Mouse (Mus musculus): ENCODE data around the gene Flt3.

Flt3 gene

DNA sequence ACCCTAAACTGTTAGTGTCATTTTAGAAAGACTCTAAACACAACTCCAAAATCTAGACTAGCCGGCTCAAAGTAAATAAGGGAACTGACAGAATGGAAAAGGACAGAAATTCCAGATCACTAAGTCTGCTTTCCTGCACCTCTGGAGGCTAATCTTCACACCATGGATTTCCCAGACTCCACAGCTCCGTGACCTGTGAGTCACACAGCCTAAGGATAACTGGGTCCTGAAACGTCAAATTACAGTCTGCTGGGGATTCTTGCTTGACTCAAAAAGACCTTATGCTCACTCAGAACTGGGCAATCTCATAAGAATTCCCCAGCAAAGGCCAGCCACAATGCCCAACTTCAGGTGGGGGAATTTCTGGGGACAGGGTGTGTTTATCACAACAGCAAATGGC, 44.5 kb downstream of the Flt3 start:
- intact Hi-C loops (cut with DNase I): no loop called here

DNA sequence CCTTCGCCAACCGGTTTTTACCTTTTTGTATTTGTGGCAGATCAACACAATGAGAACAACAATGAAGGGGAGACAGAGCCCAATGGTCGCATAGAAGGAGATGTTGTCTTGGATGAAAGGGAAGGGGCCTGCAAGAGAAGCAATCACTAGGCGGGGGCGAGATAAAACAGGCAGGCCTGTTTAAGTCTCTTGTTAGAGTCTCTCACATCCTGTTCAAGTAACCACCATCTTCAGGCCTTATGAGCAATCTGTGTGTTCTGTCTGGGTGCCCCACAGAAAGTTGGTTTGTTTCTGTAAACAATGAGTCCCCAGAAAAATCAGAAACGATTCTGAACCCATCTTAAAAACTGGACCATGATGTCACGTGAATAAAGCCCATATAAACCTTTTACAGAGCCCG, 45.3 kb downstream of the Flt3 start:
- intact Hi-C loops (cut with DNase I): no loop called here

DNA sequence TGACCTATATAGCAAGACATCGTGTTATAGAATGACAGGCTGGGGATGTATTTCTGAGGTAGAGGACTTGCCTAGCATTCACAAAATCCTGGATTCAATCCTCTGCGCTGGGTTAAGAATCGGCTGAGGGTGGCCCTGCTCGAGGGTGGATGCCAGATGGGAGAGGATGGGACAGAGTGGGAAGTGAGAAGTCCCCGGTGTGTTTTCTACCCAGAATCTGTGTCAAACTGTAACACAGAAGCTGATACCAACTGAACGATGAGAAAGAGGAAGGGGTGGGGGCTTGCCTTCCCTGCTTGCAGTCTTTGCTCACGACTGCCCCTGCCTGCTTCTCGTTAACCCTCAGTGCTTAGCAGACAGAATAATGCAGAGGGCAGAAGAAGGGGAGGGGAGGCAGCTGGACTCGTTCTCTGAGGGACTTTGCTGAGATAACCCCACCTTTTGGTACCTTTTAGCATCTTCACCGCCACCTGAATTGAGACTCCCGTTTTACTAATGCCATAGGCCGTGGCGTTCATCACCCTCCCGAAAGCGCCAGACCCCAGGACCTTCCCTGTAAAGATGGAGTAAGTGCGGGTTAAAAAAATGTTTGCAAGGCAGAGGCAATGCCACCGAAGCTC, 46.0 kb downstream of the Flt3 start:
- intact Hi-C loops (cut with DNase I): no loop called here

DNA sequence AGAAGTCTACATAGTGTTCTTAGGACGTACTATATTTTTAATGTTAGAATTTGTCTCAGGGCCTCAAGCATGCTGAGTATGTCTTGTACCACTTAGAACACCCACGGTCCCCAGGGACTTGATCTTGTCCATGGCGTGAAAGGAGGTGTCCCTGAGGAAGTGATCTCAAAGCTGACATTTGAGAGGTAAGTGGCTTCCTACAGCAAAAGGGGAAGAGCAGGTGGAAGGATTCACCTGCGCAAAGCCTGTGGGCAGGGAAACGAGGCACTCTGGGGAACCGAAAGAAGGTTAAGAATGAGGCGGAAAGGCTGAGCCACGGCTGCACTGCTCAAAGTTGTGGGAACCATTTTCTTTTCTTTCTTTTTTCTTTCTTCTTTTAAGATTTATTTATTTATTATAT, 48.4 kb downstream of the Flt3 start:
- intact Hi-C loops (cut with DNase I): no loop called here

DNA sequence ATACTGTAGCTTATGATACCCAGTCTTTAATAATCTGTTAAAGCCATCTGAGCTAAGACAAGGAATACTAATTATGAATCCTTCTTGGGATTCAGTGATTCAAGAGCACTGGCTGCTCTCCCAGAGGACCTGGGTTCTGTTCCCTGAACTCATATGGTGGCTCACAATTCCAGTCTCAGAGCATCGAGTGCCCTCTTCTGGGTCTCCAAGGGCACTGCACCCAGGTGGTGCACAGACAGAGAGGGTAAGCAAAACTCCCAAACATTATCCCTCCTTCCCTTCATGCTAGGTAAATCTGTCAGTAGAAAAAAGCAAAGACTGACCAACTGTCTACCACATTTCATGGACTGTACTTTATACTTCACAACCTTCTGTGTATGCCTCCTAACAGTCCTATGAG, 54.3 kb downstream of the Flt3 start:
- intact Hi-C loops (cut with DNase I): no loop called here

DNA sequence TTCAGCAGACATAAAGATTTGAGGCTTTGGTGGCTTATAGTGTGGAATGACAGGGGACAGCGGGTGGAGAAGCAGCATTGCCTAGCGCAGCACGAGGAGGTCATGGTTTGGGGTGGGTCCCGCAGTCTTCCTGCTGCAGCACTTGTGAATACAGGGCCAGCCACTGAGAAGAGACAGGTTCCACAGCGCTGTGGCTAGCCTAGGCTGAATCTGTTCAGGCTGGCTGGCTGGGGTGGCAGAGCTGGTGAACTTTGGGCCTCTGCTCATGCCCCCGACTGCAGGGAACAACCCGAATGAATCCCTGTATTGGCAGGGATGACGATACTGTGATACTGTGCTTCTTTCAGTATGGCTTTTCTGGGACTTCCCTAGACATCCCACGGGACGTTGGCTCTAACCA, 56.4 kb downstream of the Flt3 start:
- intact Hi-C loops (cut with DNase I): no loop called here

DNA sequence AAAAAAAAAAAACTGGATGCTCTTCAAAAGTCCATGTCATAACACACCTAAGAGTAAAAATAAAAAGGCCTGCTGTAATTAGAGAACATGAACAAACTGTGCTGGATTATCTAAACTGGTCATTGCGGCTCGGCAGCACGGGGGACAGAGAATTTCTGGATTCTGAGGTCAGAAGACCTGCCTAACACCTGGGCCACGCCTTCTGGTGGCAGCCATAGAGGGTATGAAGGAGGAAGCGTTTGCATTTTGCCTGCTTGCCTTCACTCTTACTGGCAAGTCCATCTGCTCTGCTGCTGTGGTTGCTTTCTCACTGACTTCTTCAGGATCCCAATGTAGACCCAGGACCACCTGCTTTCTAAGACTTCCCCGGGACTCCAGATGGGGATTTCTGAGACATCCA, 57.4 kb downstream of the Flt3 start:
- intact Hi-C loops (cut with DNase I): no loop called here

DNA sequence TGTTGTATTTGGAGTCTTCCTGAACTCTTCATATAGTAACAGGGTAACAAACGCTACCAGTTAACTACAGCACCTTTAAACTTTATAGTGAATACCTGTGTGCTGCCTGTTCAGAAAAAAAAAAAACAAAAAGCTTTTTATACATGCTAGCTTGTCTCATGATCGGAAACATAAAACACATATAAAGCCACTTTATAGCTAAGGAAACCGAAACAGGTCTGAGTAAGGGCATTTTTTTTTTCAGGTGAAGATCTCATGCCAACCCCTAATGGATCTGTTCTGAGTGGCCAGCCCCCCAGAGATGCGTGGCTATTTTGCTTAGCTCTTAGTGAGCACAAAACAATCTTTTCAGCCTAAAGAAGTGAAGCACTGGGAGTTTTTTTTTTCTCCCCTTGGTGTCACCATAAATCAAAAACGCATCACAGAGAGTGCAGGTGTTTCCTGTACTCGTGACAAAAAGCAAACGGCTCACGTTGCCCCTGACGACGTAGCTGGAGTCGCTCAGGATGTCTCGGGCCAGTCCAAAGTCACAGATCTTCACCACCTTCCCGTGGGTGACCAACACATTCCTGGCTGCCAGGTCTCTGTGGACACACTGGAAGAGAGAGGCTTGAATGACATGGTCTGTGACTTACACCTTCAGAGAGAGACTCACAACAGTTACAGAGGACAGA, 59.4 kb downstream of the Flt3 start:
- intact Hi-C loops (cut with DNase I): no loop called here

DNA sequence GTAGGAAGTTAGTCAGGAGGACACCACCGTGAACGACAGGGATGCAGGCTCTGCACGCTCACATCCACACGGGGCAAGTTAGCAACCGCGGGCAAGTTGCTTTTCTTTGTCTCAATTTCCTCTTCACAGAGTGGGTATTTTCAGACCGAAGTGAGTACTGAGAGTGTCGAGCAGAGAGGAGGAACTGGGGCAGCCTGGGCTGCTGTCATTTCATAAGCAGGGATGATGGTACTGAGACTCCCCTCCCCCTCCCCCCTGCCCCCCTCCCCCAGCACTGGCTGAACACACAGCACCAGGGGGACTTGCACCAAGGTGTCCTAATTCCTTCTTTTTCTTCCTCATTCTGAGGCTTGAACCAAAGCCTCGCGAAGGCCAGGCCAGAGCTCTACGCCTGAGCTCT, 60.7 kb downstream of the Flt3 start:
- intact Hi-C loops (cut with DNase I): no loop called here

DNA sequence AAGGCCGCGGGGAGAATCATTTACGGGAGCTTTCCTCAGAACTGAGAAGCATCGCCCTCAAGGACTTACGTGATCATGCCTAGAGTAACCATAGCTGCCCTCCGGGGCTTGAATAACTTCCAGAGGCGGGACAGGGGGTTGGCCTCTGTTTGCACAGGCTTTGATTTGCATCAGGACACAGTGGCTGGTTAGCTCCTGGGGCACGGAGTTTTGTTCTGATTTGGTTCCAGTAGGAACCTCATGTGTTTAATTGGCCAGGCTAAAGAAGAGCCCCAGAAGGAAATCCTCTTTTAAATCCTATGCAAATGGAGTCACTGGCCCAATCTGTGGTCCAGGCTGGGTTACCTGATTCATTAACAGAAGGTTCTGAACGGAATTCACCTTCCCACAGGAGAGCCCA, 61.3 kb downstream of the Flt3 start:
- intact Hi-C loops (cut with DNase I): no loop called here

DNA sequence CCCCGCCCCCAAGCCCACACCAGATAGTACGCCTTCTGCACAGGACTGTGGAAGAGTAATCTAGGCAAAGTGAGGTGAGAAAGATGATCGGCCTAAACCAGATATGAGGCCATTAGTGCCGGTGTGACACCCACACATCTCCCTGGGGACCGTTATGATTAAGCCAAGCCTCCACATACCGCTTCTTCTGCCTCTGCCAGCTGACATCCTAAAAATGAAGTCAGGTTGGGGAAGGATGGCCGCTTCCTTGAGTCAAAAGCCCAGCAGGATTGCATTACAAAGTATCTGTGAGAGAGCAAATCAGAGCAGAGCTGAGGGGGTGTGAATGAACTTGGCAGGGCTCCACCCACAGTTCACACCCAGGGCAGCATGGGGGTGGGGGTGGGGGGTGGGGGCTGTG, 67.6 kb downstream of the Flt3 start:
- intact Hi-C loops (cut with DNase I): no loop called here

DNA sequence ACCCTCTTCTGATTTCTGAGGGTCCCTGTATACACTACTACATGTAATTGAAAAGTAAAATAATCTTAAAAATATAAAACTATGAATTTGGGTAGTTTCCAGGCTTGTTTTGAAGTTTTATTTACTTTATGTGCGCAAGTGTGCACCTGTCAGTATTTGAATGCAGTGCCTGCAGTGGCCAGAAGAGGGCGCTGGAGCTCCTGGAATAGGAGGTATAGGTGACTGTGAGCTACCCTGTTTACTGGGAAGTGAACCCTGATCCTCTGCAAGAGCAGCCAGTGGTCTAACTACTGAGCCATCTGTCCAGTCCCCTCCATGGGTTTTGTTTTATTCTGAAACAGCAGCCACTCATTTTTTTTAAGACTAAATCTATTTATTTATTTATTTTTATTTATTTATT, 68.7 kb downstream of the Flt3 start:
- intact Hi-C loops (cut with DNase I): no loop called here

DNA sequence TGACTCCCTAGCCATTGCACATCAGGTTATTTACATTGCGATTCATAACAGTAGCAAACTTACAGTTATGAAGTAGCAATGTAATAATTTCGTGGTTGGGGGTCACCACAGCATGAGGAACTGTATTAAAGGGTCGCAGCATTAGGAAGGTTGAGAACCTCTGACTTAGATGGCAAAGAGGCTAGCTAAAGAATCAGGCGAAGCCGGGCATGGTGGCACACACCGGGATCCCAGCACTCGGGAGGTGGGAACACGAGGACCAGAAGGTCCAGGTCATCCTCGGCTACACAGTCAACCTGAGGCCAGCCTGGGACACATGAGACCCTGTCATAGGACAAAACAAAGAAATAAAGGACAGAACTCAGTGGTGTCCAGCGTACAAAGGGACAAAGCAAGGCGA, 70.3 kb downstream of the Flt3 start:
- intact Hi-C loops (cut with DNase I): no loop called here

DNA sequence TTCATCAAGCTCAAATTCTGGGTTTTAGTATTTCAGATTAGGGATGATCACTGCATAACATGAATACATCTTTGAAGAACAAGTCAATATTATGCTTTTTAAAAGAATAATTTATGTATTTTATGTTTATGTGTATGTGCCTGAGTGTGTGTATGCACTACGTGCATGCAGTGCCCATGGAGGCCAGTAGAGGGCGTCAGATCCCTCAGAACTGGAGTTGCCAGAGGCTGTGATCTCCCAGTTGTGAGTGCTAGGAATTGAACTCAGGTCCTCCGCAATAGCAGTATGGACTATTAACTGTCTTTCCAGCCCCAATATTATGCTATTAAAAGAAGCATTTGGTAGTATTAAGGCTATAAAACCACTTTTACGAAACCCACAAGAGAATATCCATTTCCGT, 72.7 kb downstream of the Flt3 start:
- intact Hi-C loops (cut with DNase I): no loop called here

DNA sequence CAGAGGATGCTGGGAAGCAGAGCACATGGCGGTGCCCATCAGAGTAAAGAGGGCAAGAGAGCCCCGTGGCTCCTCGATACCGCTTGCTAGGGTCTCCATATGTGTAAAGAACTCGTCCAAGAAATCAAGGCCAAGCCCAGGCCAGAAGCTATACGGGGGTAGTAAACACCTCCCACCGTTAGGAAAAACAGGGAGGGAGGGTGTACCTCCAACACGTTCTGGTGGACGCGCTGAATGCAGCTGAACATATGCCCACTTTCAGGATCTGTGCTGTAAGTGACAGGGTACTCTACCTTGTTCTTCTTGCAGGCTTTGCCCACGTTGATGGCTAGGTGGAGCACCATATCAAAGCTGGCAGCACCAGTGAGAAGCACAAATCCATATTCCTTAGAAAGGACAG, 74.4 kb downstream of the Flt3 start:
- intact Hi-C loops (cut with DNase I): no loop called here

DNA sequence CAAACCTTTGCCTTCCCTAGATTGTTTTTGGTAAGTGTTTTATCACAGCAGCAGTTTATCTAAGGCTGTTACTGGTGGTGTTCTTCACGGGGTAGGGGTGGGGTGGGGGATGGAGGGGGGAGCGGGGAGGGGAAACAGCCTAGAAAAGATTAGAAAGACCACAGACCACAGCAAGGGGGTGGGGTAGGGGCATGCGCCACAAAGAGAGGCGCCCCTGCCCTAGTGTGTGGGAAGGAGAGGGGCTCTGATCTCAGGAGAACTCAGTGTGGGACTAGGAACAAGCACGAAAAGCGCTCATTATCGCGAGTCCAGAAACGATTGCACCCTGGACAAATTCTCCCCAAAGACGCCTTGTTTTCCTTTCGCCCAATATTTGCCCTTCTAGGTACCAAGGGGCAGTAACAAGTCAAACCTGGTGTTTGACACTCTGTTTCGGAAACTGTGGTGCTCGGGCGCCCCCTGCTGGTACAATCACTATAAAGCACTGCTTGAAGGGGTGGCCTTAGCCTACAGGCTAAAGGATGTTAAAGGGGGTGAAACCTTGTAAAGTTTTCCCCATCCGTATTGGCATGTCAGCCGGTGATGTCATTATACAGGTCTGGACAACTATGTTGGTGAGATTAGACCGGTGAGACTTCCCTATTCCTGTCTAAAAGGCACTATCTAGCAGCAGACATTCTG, 76.9 kb downstream of the Flt3 start:
- intact Hi-C loops (cut with DNase I): loop anchor here (5.0 kb wide), 1 partner anchor 646 kb away; no protein-coding TSS in a partner anchor

DNA sequence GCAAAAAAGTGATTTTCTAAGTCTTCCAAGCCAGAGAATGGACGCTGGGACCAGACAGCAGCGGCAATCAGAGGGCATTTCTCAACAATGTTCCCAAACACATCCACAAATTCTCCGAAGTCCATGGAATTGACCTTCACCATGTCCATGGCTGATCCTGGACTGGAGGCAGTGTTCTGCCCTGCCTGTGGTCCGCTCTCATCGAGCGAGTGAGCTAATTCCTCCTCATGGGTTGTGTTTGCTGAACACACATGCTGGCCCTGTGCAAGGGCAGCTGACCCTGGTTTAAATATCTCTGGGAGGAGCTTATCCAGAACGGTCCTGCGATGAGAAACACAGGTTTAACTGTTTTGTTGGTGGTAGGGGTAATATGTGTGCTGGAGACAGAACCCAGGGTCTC, 78.1 kb downstream of the Flt3 start, which contains the start of gene Urad:
TSS of gene Urad (minus strand) at position 258 of the 400 bp plus-strand sequence.
- intact Hi-C loops (cut with DNase I): loop anchor here (5.0 kb wide), 1 partner anchor 645 kb away; no protein-coding TSS in a partner anchor

DNA sequence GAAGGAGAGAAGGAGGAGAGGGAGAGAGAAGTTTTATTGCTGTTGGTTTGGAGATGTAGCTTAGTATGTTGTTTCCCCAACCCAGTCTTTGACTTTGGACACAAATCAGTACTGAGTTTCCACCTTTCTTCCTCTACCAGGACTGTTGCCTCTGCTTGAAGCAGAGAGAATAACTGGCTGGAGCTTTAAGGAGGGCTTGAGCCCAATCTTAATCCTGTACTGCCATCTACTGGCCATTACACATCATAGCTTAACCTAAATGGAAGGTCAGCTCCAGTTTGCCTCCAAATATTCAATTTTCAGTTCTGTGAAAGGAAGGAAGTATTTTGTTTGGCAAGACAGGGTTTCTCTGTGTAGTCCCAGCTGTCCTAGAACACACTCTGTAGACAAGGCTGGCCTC, 80.6 kb downstream of the Flt3 start:
- intact Hi-C loops (cut with DNase I): loop anchor here (2.0 to 10.0 kb wide), 3 partner anchors 413 to 642 kb away; no protein-coding TSS in a partner anchor

DNA sequence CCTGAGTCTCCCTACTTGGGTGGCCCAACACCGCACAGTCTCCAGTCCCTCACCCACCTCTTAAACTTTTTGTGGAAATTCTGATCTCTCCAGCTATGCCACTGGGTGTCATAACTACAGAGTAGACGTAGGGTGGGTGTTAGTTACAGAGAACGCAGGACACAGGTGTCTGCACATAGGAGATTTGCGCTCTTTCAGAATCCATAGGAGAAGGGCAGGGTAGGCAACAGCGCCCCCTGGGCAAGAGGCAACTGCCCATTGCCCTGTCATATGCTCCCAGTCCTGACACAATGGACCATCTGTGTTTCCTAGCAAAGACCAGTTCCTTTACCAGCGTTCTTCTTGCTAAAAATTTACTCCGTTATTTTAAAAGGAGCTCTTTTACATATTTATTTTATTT, 82.3 kb downstream of the Flt3 start:
- intact Hi-C loops (cut with DNase I): loop anchor here (2.0 to 10.0 kb wide), 2 partner anchors 411 to 613 kb away; no protein-coding TSS in a partner anchor

DNA sequence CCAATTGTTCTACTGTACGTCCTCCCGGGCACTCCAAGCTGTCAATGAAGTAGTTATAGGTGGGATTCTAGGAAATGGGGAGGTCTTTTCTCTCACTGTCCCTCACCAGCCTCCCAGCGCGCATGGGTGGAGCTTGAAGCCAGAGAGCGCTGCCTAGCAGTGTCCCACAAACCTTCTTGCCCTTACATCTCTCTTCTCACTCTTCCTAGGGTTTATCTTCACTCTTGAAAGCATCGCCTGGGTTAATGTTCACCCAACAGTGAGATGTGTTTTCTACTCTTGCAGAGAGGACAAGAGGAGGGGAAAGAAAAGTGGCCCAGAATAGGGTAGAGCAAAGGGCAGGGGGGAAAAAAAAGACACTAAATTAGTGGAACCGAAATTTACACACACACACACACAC, 83.0 kb downstream of the Flt3 start:
- intact Hi-C loops (cut with DNase I): loop anchor here (10.0 kb wide), 1 partner anchor 613 kb away; no protein-coding TSS in a partner anchor

DNA sequence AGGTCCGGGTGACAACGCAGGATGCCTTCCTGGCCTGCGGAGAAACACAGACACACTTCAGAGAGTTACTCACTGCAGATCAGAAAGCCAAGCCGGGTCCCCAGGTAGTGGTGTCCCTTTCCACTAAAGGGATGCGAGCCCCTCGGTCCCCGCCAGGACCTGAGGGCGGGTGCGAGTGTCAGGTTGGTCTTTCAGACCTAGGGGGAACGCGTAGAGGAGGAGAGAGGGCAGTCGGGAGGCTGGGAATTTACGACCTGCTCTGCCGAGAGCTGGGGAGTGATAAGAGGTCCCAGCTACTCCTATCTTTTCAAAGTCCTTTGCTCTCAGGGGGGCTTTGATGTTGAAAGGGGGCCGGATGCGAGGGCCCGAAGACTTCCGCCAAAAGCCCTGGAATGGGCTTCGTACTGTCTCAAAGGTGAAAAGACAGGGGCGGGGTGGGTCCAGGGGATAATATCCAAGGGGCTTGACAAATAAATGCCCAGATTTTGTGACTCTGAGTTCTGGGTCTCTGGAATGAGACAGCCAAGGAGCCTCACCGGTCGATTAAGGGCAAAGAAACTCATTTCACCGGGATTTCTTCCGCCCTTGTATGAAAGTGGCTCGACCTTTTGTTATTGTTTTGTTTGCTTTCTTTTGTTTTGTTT, 84.7 kb downstream of the Flt3 start:
- intact Hi-C loops (cut with DNase I): loop anchor here (10.0 kb wide), 1 partner anchor 611 kb away; no protein-coding TSS in a partner anchor
